Mouse (Mus musculus): ENCODE results near the gene Gm20869. TPM values are rescaled to one million over a fixed set of nuclear protein-coding genes. Genes with fewer than 3 reads are reported as not detected.
"Not testable (repeated sequence)": the region's sequence is repeated elsewhere in the genome, so short reads cannot be mapped to it uniquely, and the experiment has no call there.

Gene Gm20869
- not detected in 2 replicates for polyA plus RNA-seq (2012; rRNA removed)

GRCm38 (mm10) chrY:71469149-71469548 is at the start of gene Gm20869:
Gene Gm20869 (plus strand): TSS chrY:71469449.
- H3K27me3 ChIP-seq (ENCODE audit: control insufficient read depth, insufficient read depth, low read length); H3K4me3 ChIP-seq (ENCODE audit: control insufficient read depth, insufficient read depth, low read length): not testable (repeated sequence)
- no CpG with 5 or more reads among the region's 6 CpGs for WGBS

More at GRCm38 (mm10) chrY:71469149-71469548, at the start of gene Gm20869:
- not testable (repeated sequence) for H3K36me3 ChIP-seq (ENCODE audit: control insufficient read depth, insufficient read depth, low read length); H3K4me1 ChIP-seq (replicated peaks; ENCODE audit: control insufficient read depth, insufficient read depth, low read length); H3K27ac ChIP-seq (ENCODE audit: control insufficient read depth, insufficient read depth, low read length); DNase-seq

Other genes with a start within 250 kb of the Gm20869 start
- gene Gm20870, start 222.6 kb downstream of the Gm20869 start, polyA plus RNA-seq (2012; rRNA removed), result not detected in 2 replicates

Data from thymus, adult 2 months (tissue).